Mouse (Mus musculus) stomach, postnatal 0 days (tissue): ENCODE data around the gene Hspb1.

Experiments
- CTCF ChIP-seq: IDR thresholded peaks from 2 replicates; pipeline ENCODE4 v1.5.1; 2016; ENCODE audit warnings: antibody characterized with exemption, low read depth, mild to moderate bottlenecking, moderate library complexity
- EP300 ChIP-seq: optimal IDR thresholded peaks from 2 replicates; pipeline ENCODE3; 2016; ENCODE audit warnings: antibody characterized with exemption

DNA sequence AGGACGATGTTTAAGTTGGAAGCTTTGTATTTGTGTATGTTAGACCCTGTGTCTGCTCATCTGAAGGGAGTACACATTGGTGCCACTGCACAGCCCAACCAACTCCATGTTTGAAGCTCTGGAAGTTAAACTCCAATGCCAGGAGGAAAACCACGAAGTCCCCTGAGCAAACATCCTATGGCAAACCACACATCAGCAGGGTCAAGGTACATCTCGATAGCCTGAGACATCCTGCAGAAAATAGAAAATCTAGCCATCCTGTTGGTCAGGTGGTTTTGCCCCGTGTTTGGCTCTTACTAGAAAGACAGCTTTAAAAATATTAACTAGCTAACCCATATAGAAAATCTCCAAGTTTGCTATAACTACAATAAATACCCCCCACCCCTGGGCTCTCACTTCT lies 11.3 kb downstream of the Hspb1 start:
- TF ChIP-seq CTCF (no peak), EP300 (no peak)
